Mouse (Mus musculus): Measurements from ENCODE around the gene Anapc16.
A peak's percentile ranks its signal among the peaks of the same experiment; 100 is the strongest.
"Not testable (repeated sequence)": the region's sequence is repeated elsewhere in the genome, so short reads cannot be mapped to it uniquely, and the experiment has no call there.

The Anapc16 gene

DNA sequence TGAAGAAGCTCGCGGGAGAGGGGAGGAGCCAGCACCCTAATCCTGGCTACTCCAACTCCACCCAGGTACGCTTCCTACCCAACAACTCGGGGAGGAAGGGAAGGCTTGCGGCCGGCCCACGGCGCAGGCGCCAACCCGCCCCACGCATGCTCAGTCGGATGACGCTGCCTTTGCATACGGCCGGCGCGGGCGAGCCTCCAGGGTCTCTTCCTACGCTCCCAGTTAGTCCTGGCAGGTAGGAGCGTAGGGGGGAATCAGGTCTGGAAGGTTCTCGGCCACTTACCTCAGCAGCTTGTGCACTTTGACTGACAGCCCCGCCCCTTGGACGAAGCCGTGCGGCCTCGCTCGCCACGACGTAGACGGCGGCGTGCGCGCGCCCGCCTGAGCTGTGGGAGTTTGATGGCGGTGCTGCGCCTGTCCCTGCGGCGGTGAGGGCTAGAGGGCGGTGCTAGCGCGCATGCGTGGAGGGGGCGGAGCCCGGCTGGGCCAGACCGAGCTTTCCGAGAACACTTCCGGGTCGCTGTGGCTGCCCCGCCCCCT is at the start of gene Anapc16, which contains the start of gene Ascc1:
TSS of gene Anapc16 (minus strand) at position 463 of the 540 bp plus-strand sequence.
TSS of gene Ascc1 (plus strand) at position 133 of the 540 bp plus-strand sequence.
- DNase-seq (ENCODE audit: low spot score), result peak; percentile 98

DNA sequence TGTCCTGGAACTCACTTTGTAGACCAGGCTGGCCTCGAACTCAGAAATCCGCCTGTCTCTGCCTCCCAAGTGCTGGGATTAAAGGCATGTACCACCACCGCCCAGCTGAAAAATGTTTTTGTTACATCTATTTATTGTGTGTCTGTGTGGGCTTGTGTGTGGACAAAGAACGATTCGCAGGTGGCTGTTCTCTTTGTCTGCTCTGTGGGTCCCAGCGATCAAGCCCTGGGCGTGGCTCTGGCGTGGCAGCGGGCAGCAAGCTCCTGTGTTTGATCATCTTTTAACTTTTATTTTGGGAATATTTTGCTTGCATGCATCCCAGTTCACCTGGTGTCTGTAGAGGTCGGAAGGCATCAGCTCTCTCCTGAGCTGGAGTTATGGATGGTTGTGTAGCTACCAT is 47.6 kb upstream of the Anapc16 start:
- DNase-seq (ENCODE audit: low spot score), result no peak

DNA sequence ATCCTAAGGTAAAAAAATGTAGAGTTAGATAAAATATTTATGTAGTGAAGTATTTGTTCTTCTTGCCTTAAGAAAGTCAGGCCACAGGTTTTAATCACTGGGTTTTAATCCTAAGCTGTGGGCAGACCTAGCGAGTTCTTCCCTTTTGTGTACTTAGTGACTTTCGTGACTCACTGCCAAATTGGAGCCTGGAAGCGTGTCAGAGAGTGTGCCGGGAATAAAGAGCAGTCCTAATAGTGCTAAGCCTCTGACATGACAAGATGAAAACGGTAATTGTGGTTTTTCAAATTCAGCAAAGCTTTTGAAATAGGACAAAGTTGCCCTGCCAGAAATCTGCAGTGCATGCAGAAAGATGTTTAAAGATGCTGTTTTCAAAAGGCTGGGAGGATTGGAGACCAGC is 43.8 kb upstream of the Anapc16 start:
- DNase-seq (ENCODE audit: low spot score), result no peak

DNA sequence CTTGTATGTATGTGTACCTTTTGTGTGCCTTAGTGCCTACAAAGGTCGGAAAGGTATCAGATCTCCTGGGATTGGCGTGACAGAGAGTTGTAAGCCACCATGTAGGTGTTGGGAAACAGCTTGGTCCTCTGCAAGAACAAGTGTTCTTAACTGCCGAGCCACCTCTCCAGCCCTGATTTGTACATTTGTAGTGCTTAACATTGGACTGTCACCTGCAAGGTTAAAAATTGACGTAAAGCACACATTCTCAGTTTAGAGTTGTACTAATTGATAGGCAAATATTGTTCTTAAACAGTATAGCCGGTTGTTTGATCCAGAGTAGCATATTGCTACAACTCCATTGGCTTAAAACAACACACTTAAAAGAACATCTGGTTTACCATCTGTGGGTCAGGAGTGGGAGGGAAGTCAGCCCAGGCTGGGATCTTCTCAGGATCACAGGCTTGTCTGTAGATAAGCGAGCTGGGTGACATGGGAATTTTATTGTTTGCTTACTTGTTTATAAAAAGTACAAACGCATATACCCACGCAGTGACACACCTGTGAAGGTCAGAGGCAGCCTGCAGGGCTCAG is 39.5 kb upstream of the Anapc16 start:
- no peak for DNase-seq (ENCODE audit: low spot score)

DNA sequence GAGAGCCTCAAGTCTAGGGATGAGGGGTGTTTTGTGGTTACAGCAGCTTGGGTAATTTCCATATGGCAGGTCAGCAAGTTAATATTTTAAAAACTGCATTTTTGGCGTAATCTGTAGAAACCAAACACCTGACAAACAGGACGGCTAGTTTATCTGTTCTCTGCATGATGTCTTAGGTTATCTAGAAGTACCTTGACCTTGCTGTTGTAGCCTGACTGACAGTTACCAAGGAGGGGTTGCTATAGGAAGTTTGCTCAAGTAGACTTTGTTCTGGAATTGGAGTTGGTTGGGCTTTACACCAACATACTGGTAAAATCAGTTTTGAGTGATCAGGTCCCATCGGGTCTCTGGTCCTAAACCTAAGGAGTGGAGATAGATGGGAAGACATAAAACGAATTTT is 32.8 kb upstream of the Anapc16 start:
- DNase-seq (ENCODE audit: low spot score), result no peak

DNA sequence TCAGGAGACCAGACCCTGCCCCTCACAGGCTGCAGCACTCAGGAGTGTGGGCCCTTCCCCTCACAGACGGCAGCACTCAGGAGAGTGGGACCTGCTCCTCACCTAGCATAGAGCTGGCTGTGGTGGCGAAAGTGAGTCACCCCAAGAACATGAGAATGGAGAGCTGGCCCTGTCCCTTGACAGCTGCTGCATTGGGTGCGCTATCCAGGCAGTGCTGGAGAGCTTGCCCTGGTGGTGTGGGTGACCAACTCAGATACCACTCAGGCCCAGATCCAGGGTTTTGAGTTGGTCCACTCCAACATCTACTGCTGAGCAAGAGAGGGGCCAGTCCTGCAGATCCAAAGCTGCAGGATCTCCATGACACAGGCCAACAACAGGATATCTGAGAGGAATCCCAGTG is 31.7 kb upstream of the Anapc16 start:
- no peak for DNase-seq (ENCODE audit: low spot score)

DNA sequence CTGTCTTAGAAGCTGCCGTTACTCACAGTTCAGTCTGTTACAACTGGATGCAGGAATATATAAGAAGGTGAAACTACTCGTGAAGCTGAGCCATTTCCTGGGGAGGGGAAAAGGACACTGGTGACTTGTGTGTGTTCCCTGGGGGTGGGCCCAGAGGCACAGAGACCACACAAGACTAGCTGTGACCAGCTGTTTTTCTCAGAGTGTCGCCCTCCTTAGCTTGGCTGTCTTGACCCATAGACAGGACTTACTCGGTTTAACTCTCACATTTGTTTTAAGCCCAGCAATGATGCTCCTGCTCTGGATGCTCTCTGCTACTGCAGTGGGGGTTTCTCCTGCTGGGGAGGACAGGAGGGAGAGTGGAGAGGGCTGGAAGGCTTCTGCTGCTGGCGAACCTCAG is 30.1 kb upstream of the Anapc16 start:
- DNase-seq (ENCODE audit: low spot score), result no peak

DNA sequence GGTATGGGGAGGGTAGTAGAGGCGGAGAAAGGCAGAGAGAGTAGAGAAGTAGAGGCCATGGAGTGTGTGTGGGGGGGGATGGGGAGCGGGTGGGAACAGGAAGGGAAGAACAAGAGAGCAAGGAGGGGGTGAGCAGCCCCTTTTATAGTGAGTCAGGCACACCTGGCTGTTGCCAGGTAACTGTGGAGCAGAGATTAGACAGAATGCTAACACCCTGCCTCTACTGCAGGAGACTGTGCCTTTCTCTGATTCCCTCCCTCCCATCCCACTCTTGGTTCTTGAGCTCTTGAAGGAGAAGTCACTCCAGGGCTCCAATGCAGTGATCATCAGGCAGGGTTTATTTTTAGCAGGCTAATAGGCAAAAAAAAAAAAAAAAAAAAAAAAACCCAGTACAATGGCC is 29.7 kb upstream of the Anapc16 start:
- DNase-seq (ENCODE audit: low spot score), result no peak

DNA sequence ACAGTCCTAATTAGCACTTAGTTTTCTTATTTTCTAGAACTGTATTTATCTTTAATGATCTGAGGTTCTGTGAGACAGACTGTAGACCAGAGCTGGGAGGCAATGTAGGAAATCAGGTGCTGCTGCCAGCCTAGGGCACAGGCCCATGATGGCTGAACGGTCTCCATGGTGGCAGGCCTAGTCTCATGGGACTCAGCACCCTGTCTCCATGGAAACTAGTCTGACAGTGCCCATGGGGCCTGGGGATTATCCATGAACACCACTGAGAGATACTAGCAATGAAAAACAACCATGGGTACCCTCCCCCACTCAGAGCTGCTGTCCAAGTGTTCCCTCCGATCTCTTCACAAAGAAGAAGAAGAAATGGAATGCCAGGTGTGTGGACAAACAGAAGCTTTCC is 29.1 kb upstream of the Anapc16 start:
- DNase-seq (ENCODE audit: low spot score), result no peak

DNA sequence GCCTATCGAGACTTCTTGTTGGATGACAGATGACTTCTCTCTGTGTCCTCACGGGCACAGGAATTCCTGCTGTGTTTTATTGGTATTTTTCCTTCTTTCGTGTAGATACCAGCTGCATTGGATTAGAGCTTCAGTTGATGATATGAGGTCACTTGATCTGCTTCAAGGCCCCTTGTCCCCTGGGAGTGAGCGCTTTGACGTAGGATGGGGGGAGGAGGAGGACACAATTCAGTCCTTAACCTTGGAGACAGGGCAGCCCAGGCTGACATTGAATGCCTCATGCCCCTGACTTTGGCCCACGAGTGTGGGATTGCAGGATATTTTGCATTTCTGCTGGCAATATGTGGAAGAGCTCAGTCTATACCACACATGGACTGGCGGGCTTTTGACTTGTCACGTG is 28.6 kb upstream of the Anapc16 start:
- DNase-seq (ENCODE audit: low spot score), result peak; percentile 11

DNA sequence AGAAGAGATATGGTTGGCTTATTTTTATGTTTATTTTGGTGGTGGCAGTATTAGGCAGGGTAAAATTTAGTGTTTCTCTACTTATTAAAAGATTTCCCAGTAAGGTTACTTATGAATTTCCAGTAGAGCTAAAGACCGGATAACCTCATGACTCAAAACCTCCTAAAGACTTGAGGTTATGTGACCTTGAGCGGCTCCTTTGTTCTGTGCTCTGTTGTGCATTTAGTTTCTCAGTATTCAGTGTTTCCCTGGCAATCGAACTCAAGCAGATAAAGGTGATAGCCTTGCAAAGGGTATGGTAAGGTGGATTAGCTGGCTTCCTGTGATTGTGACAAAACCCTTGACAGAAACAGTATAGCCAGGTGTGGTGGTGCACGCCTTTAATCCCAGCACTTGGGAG is 26.5 kb upstream of the Anapc16 start:
- no peak for DNase-seq (ENCODE audit: low spot score)

DNA sequence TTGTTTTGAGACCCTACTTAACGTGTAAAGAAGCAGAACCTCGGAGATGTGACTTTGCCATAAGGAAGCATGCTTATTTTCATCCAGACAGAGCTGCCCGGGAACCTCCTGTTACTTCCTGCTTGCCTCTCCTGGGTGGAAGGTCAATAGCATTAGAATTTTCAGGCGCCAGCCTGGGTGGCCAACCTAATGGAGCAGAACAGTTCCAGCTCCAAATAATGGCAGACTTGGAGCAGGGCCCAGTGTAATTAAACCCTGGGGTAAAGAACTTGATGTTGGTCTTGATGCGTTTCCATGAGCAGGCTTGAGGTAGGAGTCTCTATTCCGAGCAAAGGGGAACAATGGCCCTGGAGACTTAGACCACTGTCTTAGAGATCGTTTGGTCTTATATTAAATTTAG is 26.0 kb upstream of the Anapc16 start:
- DNase-seq (ENCODE audit: low spot score), result no peak

DNA sequence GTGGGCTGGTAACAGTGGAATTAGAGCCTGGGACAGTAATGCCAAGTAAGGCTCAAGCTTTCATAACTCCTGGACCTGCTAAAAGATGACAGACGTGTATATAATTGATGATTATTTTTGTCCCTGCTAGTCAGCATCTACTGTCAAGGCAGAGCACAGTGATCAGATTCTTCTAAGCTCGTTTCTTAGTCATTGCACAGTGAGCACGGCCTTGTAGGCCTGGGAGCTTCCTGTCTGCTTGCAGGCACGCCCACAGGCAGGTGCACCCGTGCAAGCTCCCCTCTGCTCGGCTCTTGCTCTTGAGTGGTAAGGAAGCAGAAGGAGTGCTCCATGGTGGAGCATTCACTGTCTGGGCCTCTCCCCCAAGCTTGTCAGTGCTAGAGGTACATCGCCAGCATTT is 25.2 kb upstream of the Anapc16 start:
- no peak for DNase-seq (ENCODE audit: low spot score)

DNA sequence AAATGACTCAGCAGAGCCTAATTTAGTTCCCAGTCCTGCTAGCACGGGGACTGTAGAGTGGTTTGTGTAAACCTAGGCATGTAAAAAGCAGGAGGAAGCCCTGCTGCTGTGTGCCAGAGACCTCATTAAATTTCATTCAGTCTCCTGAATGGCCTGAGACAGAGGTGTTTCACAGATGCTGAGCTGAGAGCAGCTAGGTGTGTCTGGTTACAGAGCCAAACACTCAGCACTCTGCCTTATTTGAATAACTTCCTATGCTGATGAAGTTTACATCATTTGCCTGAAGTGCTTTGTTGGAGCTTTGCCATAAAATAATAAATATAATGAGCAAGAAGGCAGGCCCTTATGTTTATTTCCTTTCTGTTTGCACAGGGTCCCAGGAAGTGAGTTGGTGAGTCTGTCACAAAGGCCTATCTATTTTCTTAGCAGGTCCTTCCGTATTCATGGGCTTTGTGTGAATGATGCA is 24.7 kb upstream of the Anapc16 start:
- no peak for DNase-seq (ENCODE audit: low spot score)

DNA sequence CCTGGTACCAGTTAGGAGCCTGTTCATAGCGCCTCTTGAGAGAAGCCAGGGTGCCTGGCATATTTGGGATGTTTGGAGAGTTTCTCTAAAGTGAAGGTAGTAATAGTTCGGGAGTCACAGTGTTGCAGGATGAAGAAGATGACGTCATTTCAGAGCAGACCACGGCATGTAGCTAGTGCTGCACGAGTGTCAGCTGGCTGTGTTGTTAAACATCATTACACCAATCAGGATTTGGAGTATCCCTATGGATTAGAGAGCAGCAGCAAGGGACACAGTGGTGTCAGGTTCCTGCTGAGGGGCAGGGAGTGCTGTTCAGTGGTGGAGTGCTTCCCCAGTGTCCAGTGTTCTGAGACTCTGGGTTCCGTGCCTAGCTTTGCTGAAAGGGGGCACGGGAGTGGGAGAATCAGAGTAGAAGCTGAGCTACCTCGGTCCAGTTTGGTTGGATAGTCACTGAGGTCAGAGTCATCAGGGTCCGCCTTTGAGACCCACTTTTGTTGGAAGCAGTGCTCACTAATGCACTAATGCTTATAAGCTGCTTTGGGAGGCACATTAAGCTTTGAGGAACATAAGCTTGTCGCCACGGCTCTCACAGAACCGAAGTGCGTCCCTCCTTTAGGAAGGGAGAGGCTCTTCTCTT is 23.9 kb upstream of the Anapc16 start:
- DNase-seq (ENCODE audit: low spot score), result peak; percentile 19

DNA sequence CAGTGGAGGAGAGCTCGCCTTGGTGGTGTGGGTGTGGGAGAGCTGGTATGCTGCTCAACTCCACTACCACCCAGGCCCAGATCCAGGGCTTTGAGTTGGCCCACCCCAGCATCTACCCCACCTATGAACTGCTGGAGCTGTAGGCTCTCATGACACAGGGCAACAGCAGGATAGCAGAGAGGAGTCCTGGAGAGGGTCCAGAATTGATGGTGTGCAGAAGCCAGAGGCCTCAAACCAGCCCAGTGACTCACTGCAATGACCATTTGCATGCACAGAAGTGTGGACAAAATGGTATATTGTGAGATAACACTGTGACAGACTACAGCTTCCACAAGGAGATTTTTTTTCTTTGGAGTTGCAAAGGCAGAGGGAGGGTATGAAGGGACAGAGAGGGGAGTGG is 20.8 kb upstream of the Anapc16 start:
- DNase-seq (ENCODE audit: low spot score), result no peak

DNA sequence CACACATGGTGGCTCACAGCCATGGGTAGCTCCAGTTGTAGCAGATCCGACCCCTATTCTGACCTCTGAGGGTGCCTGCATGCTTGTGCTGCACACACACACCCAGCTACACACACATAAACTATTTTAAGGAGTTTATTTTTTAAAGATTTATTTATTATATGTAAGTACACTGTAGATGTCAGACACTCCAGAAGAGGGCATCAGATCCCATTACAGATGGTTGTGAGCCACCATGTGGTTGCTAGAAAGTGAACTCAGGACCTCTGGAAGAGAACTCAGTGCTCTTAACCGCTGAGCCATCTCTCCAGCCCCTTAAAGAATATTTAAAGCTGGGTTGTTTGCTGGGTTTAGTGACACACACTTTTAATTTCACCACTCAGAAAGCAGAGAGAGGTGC is 16.4 kb upstream of the Anapc16 start:
- DNase-seq (ENCODE audit: low spot score), result no peak

DNA sequence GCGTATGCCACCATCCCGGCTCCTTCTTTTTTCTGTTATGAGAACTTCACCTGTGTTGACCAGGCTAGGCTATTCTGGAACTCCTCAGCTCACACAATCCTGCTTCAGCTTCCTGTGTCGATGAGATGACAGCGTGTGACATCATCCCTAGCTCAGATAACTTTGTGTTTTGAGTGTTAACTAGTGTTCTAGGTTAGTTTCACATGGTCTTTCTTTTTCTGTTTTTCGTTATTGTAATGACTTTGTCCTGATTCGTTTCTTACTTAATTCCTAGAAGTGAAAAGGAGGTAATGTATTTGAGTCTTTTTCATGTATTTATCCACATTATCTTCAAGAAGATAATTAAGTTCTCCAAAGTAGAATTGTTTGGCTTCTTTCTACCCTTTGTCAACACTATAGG is 13.3 kb upstream of the Anapc16 start:
- no peak for DNase-seq (ENCODE audit: low spot score)

DNA sequence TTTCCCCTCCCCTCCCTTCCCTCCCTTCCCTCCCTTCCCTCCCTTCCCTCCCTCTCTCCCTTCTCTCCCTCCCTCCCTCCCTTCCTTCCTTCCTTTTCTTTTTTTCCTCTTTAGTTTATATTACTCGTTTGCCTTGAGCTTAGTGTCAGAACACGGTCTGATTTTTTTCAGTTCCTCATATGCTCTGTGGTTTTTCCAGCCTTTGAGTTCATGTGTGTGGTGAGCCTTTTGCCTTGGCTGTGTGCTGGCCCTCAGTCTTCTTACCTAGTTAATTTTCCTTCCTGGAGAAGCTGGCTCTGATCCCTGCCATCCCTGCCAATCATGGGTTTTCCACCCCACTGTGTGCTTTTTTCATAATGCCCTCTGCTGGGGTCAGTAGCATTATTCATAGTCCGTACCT is 6.2 kb upstream of the Anapc16 start:
- DNase-seq (ENCODE audit: low spot score), result no peak

DNA sequence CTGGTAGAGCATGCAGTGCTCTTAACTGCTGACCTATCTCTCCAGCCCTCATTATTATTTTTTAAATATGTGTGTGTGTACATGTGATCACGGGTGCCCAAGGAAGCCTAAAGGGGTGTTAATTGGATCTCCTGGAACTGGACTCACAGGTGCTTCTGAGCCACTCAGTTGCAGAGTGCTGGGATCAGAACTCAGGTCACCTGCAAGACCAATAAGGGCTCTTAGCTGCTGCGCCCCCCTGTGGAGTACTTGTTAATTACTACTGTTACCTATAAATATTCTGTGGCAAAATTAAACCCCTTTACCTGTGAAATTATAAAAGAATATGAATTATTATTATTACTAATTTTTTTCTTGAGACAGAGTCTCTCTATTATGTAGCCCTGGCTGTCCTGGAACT is 2.3 kb upstream of the Anapc16 start:
- no peak for DNase-seq (ENCODE audit: low spot score)

DNA sequence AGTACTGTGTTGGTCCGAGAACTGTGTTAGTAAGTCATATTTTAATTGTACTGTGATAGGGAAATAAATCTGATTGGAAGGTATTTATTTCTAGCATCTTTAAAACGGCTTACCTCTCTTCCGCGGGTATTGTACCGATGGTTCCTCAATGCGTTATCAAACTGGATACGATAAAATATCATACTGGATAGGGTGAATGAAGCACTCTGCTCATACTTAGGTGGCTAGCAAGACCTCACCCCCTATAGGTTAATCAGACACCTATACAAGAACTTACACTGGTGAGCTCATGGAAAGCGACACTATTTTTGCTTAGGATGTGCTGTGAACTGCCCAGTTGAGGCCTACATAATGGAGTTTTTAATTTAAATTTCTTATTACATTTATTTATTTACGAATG is 912 bp upstream of the Anapc16 start:
- no peak for DNase-seq (ENCODE audit: low spot score)

DNA sequence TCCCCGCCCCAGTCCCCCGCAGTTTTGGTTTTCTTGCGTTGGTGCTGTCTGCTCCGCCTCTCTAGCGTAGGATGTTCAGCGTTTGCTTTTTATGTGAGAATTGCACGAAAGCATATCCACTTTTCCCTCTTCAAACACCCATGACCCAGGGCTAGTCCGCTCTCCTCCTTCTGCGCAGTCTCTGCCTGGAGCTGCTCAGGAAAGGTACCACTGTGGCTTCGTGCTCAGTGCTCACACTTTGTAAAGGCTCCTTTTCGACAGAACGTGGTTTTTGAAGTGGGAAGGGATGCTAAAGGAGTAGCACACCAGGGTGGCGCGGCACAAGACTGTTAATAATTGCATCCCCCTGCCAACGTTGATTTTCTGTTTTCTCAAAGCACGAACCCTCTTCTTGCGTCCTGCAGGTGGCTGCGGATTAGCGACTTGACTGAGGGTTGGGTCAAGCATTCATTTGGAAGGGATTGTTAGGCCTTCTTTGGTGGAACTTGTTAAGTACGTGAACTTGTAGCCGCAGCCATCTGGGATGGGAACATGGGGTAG is 348 bp upstream of the Anapc16 start:
- no peak for DNase-seq (ENCODE audit: low spot score)

DNA sequence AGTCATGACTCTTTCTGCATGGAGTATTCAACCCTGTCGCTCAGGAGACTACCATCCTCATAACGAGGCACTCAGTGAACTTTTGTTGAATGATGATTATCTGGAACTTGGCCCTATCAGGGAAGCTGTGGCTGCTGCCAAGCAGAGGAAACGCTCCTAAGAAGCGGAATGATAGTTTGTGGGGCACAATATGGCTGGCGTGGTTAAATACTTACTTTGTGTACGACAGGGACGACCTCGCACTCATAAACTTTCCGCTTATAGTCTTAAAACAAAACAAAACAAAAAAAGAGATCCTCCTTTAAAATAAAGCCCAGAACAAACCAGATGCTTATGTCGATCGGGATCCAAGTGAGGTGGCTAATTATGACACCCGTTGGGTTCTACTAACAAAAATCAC is 732 bp downstream of the Anapc16 start:
- DNase-seq (ENCODE audit: low spot score), result no peak

DNA sequence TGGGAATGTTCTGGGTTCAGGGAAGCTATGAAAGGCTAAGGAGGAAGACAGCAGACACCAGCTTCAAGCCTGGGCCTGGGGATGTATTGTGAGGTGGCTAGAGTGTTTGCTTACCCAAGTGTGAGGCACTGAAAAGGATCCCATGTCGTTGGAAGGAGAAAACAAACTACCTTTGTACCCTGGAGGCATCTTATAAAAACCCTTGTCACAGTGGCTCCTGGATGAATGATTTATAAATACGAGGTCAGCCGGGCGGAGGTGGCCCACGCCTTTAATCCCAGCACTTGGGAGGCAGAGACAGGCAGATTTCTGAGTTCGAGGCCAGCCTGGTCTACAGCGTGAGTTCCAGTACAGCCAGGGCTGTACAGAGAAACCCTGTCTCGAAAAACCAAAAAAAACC is 1.3 kb downstream of the Anapc16 start:
- not testable (repeated sequence) for DNase-seq (ENCODE audit: low spot score)
